Mouse (Mus musculus): Measurements from ENCODE around the gene Dapk1.
"Not testable (repeated sequence)": the region's sequence is repeated elsewhere in the genome, so short reads cannot be mapped to it uniquely, and the experiment has no call there.

The Dapk1 gene

DNA sequence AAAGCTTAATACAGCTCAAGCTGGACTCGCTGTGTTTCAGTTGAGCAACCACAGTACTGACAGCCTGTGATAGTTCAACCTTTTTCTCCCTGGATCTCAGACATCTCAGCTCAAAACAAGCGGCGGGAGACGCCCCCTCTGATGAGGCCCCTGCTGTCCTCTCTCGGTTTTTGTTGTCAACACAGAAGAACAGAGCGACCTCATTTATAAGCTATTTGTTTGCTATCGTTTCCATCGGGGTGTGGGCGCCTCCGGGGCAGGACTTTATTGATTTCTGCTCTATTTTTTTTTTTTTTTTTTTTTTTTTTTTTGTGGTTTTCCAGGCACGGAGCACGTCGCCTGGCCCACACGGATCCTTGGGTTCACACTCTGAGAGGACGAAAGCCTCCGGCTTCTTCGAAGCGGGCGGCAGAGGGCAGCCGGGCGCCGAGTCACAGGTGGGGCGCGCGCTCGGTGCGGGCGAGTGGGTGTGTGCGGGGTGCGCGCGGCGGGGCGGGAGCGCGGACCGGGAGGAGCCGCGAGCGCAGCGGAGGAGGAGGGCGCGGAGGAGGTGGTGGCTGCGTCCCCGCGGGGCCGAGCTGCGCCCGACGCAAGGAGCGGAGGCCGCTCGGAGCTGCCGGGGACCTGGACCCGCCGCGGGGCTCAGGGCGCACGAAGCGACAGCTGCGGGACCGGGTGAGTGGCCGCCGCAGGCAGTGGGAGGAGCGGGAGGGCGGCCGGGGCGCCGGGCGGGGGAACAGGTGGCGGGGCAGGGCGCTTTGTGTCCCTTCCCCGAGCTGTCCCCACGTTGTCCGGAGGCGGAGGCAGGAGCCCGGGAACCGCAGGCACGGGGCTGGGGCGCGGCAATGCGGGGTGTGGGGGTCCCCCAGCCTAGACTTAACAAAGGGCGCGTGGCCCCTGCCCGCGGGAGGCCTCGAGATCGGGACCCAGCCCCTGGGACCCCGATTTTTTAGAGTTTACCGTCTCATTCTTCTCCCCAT is at the start of gene Dapk1:
Dapk1 (plus strand) TSS at position 512 of the 980 bp plus-strand sequence.
- DNase-seq: peak; percentile 91

GRCm38 (mm10) chr13:60553326-60553725 is 48.4 kb upstream of the Dapk1 start:
- no peak for DNase-seq

DNA sequence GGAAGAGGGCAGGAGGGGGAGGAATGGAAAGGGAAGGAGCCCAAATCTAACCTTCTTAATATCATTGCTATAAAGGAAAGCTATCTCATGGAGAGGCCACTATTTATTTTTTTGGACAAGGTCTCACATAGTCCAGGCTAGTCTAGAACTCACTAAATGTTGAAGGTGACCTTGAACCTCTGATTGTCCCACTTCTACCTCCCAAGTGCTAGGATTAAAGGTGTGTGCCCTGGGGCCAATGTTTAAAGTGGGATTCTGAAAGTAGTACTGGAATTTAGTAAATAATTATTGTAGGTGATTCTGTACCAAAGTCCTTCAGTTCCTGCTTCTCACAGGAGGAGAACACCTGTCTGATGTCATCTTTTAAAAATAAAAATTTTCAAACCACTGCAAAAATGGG is 45.3 kb upstream of the Dapk1 start:
- DNase-seq: no peak

DNA sequence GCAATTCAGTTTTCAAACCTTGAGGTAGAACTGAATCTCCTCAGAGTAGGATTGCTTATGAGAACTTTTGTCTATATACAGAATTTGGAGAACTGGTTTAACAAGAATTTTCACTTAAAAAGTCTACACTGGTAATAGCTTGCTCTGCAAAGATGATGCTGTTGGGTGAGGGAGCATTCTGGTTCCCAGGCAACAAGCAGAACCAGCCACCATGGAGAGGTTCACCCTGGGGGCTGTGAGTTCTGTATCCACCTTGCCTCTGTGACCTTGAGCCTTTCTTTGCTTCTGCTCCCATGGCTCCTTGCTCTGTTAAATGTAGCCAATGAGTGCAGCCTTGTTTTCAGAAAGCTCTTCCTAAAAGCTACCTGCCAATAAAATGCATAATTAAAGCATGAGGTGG is 44.8 kb upstream of the Dapk1 start:
- no peak for DNase-seq

GRCm38 (mm10) chr13:60564303-60564702 is 37.4 kb upstream of the Dapk1 start:
- peak; percentile 27 for DNase-seq

GRCm38 (mm10) chr13:60568934-60569548 is 32.7 kb upstream of the Dapk1 start:
- DNase-seq: no peak

GRCm38 (mm10) chr13:60569549-60569941 is 32.2 kb upstream of the Dapk1 start:
- DNase-seq: no peak

- no peak for DNase-seq
These were observed 28.2 kb upstream of the Dapk1 start for GRCm38 (mm10) chr13:60573541-60573940.

DNA sequence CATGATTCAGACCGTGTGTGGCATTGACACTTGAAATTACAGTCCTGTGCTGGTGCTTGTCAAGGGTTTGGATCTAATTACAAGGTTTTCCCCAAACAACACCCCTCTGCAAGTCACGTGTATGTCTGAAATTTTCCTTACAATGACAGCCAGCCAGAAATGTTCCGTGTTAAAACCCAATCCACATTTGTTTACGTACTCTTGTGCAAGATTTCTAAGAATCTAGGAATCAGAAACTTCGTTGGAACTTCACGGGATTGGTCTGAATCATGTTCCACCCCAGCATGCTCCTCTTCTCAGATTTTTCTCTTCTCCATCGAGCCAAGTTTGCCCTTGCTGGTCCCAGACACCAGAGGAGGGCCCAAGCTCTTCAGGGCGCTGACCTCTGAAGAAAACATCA is 27.8 kb upstream of the Dapk1 start:
- no peak for DNase-seq

DNA sequence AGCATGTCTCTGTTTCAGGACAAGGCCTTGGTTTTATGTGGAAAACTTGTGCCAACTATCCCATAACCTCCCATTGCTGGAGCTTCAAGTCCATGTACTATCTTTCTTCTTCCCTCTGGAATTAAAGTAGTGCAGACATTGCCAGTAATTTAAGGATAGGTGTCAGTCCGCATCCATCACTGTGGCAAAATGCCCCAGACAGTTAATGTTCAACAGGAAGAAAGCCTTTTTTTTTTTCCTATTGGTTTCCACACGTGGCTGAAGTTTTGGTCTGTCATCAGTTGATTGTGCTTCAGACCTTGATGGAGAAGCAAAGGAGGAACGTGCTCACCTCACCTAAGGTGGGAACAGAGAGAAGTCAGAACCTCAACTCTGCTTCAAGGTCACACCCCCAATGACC is 23.2 kb upstream of the Dapk1 start:
- DNase-seq: no peak

DNA sequence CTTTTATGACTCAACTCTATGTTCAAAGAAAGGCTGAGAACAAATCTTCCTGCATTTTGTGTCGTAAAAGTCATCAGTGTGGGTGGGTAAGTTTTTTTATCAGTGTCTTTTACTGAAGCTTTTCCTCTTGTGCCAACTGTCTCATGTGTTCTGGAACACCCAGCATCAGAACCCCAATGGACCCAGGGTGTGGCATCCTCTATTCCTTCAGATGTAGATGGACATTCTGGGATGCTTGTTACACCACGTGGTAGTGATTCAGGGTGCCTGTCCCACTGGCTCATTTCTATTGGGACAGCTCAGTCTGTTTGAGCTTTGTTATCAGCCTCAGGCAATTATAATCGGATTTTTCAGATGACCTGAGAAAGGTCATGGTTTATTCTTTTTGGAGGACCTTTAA is 6.9 kb upstream of the Dapk1 start:
- DNase-seq: no peak

DNA sequence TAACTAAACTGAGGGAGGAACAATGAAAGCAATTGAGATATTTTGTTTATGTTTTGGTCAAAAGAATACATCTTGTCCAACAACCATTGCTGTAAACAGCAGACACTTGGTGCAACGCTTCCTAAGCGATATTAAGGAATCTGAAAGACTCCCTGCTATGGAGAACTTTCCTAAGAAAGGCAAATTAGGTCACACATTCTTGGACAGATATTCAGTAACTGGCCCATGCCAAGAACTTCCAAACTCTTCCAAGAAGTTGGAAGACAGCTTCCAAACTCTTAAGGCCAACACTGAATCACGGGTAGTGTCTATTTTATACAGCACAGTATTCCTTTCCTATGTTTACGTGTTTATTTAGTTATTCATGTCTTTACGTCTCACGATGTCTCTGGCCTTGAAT is 6.2 kb upstream of the Dapk1 start:
- no peak for DNase-seq

DNA sequence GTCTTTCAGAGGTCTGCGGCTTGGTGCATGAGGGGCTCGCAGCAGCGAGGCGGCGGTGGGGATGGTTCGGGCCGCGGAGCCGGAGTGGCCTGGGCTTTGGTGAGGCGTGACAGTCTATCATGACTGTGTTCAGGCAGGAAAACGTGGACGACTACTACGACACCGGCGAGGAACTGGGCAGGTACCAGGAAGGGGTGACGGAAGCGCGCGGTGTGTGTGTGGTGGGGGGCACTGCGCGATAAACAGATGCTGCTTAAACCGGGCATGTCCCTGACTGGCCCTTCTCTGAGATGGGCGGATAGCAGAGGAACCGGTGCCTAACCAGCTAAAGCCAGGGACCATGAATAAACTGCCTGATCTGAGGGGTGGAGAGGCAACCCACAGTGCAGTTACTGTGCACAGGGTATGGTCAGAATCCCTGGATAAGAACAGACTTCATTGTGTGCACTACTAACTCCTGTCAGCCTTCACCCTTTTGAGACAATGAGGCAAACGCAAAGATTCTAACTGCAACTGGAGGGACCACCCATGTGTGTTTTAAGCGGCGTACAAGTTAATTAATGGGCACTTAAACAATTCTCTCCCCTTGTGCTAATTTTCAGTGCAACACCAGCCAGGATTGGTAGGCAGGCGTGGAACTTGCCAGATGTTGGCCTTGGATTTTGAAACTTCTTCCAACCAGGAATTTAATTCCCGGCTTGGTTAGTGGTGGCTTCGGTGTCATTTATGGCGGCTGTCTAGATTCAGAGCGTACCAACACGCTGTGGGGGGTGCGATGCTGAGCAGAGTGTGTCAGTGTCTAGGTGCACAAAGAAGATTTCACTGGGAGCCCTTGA is 887 bp downstream of the Dapk1 start:
- peak; percentile 40 for DNase-seq

- DNase-seq: no peak
These were observed 1.5 kb downstream of the Dapk1 start for GRCm38 (mm10) chr13:60603252-60603562.

GRCm38 (mm10) chr13:60607411-60607810 is 5.7 kb downstream of the Dapk1 start:
- DNase-seq: no peak

DNA sequence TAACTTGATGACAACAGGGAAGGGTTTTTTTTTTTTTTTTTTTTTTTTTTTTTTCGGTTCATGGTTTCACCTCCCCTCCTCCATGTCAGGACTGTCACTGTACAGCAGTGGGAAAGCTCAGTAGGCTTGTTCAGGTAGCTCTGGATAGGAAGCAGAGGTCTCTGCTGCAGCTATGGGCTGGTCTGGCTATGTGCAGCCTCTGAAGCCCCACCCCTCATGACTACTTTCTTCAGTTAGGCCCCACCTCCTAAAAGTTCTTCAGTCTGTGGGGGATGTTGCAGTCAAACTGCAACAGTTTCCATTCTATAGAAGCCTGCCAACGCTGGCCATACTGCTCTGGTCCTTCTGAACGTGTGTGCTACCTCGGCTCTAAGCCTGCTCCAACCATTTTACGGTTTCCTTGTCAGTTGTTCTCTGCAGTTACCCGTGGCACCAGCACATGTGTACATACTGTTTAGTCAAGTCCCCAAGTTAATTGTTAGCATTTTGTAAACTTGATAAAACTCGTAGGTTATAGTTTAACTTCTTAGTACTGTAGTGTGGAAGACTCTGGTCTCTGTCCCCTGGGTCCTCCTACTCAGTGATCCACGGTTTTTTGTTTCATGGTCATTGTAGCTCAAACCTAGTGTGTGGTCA is 6.8 kb downstream of the Dapk1 start:
- DNase-seq: no peak

GRCm38 (mm10) chr13:60609234-60609633 is 7.5 kb downstream of the Dapk1 start:
- no peak for DNase-seq

GRCm38 (mm10) chr13:60610558-60610957 is 8.8 kb downstream of the Dapk1 start:
- DNase-seq: no peak

GRCm38 (mm10) chr13:60610971-60611370 is 9.2 kb downstream of the Dapk1 start:
- not testable (repeated sequence) for DNase-seq

GRCm38 (mm10) chr13:60612160-60612559 is 10.4 kb downstream of the Dapk1 start:
- no peak for DNase-seq

DNA sequence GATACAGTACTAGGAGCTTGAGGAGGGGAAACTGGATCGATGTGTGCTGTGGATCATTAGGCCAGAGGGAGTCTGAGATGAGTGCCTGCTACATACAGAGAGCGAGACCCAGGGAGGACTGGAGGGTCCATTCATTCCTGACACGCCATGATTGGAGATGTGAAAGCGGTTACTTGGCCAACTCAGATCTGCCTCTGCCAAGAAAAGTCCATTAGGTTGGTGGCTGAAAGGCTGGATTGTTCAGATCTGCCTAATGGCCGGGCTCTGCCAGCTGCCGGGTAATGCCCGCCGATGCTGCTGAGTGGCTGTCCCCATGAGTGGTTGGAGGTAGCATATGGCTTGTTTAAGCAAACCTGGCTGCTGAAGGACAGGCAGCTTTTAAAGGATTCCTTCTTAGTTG is 12.4 kb downstream of the Dapk1 start:
- peak; percentile 55 for DNase-seq

- no peak for DNase-seq
These were observed 13.4 kb downstream of the Dapk1 start for GRCm38 (mm10) chr13:60615057-60615650.

DNA sequence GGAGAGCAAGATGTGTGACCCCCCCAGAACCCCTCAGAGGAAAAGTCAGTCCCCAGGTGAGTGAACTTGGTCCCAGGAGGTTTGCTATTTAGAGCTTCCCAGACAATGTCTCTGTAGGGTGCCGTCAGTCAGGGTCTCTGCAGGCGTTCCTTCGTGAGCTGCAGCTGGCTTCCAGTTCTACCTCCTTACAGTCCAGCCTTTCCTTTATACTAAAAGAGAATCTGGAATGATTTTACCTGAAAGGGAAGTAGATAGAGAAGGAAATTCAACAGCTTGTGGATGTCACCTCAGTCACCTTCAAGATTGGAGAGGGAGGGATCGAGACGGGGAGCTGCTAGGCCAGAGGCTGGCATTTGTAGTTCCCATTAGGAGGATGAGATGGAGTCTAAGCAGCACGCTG is 14.3 kb downstream of the Dapk1 start:
- DNase-seq: no peak
